ENCODE assay signal across 9 mouse cellular contexts in genomic region chr15:9455241-9455640, GRCm38 (mm10). TPM values are rescaled to one million over a fixed set of nuclear protein-coding genes. Genes with fewer than 3 reads are reported as not detected.
DNase-seq lines count a peak whose midpoint lies in the region; ATAC-seq and TF ChIP-seq lines count a peak whose summit lies in the region.
"Had no signal": no experiment of that assay in that cellular context is flagged by ENCODE, and none has a peak within 500 bp of the region (broad histone marks: within the 10 kb centered on the region; RNA-seq: fewer than 3 reads in every experiment).

No protein-coding gene starts in this region.

- no peak overlapping the region for H3K9ac ChIP-seq in forebrain, embryonic 16.5 days (replicated peaks; ENCODE audit: low read depth, low read length)
- no peak overlapping the region for H3K9ac ChIP-seq in intestine, postnatal 0 days (ENCODE audit: low read depth, low read length)
- H3K9ac ChIP-seq in liver, adult 2 months (ENCODE audit: low read depth, low read length): no peak overlapping the region

- H3K4me3 ChIP-seq in layer of hippocampus, adult 2 months: no peak overlapping the region
- H3K4me3 ChIP-seq in forebrain, embryonic 16.5 days (replicated peaks; ENCODE audit: low read length): no peak overlapping the region
- H3K4me3 ChIP-seq in intestine, postnatal 0 days (ENCODE audit: low read depth, low read length): no peak overlapping the region
- no peak overlapping the region for H3K4me3 ChIP-seq in liver, adult 2 months (ENCODE audit: insufficient read depth, low read depth, low read length)
- no peak overlapping the region for H3K4me3 ChIP-seq in thymus, adult 2 months (ENCODE audit: control insufficient read depth, insufficient read depth, low read length)
- H3K4me3 ChIP-seq: myocyte had no signal

- DNase-seq in layer of hippocampus, adult 2 months (ENCODE audit: low spot score in 2 of 2): peak; percentile 21 to 47
- no peak for DNase-seq in layer of hippocampus, postnatal 36 days
- peak; percentile 89 for DNase-seq in brain, embryonic 14.5 days (ENCODE audit: low read depth)
- DNase-seq in liver, adult 2 months (ENCODE audit: extremely low read depth, low read depth, low spot score): peak; percentile 54
- DNase-seq in thymus, adult 2 months: peak; percentile 33

- H3K36me3 ChIP-seq in forebrain, embryonic 16.5 days (ENCODE audit: control insufficient read depth, insufficient read depth): no peaks in the 10 kb centered on the region
- H3K36me3 ChIP-seq in intestine, postnatal 0 days (ENCODE audit: control insufficient read depth, insufficient read depth): no peaks in the 10 kb centered on the region
- no peaks in the 10 kb centered on the region for H3K36me3 ChIP-seq in liver, adult 2 months (ENCODE audit: control insufficient read depth, insufficient read depth, low read length)
- H3K36me3 ChIP-seq in thymus, adult 2 months (ENCODE audit: control insufficient read depth, insufficient read depth, low read length): no peaks in the 10 kb centered on the region

- no peaks in the 10 kb centered on the region for H3K9me3 ChIP-seq in forebrain, embryonic 16.5 days (ENCODE audit: control insufficient read depth, low read length)
- H3K9me3 ChIP-seq in intestine, postnatal 0 days (ENCODE audit: control insufficient read depth): no peaks in the 10 kb centered on the region

- no peaks in the 10 kb centered on the region for H3K79me2 ChIP-seq in liver, adult 2 months (ENCODE audit: control insufficient read depth, insufficient read depth, low read length)

- H3K27ac ChIP-seq in layer of hippocampus, adult 2 months: no peak overlapping the region
- H3K27ac ChIP-seq in forebrain, embryonic 16.5 days (ENCODE audit: low read length): no peak overlapping the region
- no peak overlapping the region for H3K27ac ChIP-seq in intestine, postnatal 0 days (ENCODE audit: low read depth, low read length)
- H3K27ac ChIP-seq in liver, adult 2 months (replicated peaks; ENCODE audit: insufficient read depth, low read depth, low read length): no peak overlapping the region
- no peak overlapping the region for H3K27ac ChIP-seq in thymus, adult 2 months (ENCODE audit: control insufficient read depth, insufficient read depth, low read length)

- 67% methylated on average over 4 of the region's 4 CpGs for WGBS in forebrain, embryonic 16.5 days
- WGBS in intestine, postnatal 0 days: 62% methylated on average over 4 of the region's 4 CpGs
- 61% methylated on average over 4 of the region's 4 CpGs for WGBS in liver, adult 2 months
- WGBS in thymus, adult 2 months: 53% methylated on average over 4 of the region's 4 CpGs

- no peak overlapping the region for H3K4me2 ChIP-seq in forebrain, embryonic 16.5 days (ENCODE audit: low read length)
- H3K4me2 ChIP-seq in intestine, postnatal 0 days (replicated peaks; ENCODE audit: low read depth): no peak overlapping the region

- no peak for TF ChIP-seq POLR2A in brain, embryonic 14.5 days (IDR thresholded peaks at IDR 0.05; ENCODE audit: borderline replicate concordance, extremely low read depth, insufficient read depth, insufficient read length, poor library complexity, severe bottlenecking)
- no peak for TF ChIP-seq POLR2A in liver, adult 2 months (IDR thresholded peaks at IDR 0.05; ENCODE audit: extremely low read depth, insufficient read depth, low read length)
- no peak for TF ChIP-seq POLR2A in thymus, adult 2 months (IDR thresholded peaks at IDR 0.05; ENCODE audit: control insufficient read depth, extremely low read depth, insufficient read depth, low read length, poor library complexity)

- TF ChIP-seq CTCF in layer of hippocampus, adult 2 months (conservative IDR thresholded peaks at IDR 0.05): peak; percentile 81
- TF ChIP-seq CTCF in brain, embryonic 14.5 days (IDR thresholded peaks at IDR 0.05; ENCODE audit: borderline replicate concordance, extremely low read depth, insufficient read depth, insufficient read length): peak; percentile 66; the same call in 1 of the 2 replicates
- peak; percentile 84 for TF ChIP-seq CTCF in intestine, postnatal 0 days (IDR thresholded peaks at IDR 0.05; ENCODE audit: low read depth)
- TF ChIP-seq CTCF in liver, adult 2 months (IDR thresholded peaks at IDR 0.05; ENCODE audit: low read depth, low read length): peak; percentile 55; the same call in 1 of the 2 replicates
- no peak for TF ChIP-seq CTCF in thymus, adult 2 months (IDR thresholded peaks at IDR 0.05; ENCODE audit: borderline replicate concordance, control insufficient read depth, extremely low read depth, insufficient read depth, low read length, poor library complexity)

- peak; percentile 94 for ATAC-seq in forebrain, embryonic 16.5 days
- no peak for ATAC-seq in intestine, postnatal 0 days
- peak; percentile 85 for ATAC-seq in monocyte, adult 5-6 weeks (replicated peaks; ENCODE audit: insufficient number of reproducible peaks, low FRiP score, low TSS enrichment, poor library complexity, severe bottlenecking)

- no peaks in the 10 kb centered on the region for H3K4me1 ChIP-seq in forebrain, embryonic 16.5 days (replicated peaks; ENCODE audit: control insufficient read depth, insufficient read depth, low read length)
- no peaks in the 10 kb centered on the region for H3K4me1 ChIP-seq in intestine, postnatal 0 days (replicated peaks; ENCODE audit: control insufficient read depth, insufficient read depth, low read length)
- H3K4me1 ChIP-seq in liver, adult 2 months (ENCODE audit: control insufficient read depth, insufficient read depth, low read length): no peaks in the 10 kb centered on the region
- no peaks in the 10 kb centered on the region for H3K4me1 ChIP-seq in thymus, adult 2 months (replicated peaks; ENCODE audit: control insufficient read depth, insufficient read depth, low read length)

- no peaks in the 10 kb centered on the region for H3K27me3 ChIP-seq in forebrain, embryonic 16.5 days (replicated peaks; ENCODE audit: control insufficient read depth, insufficient read depth, low read length)
- no peaks in the 10 kb centered on the region for H3K27me3 ChIP-seq in intestine, postnatal 0 days (replicated peaks; ENCODE audit: control insufficient read depth, insufficient read depth, low read length)
- no peaks in the 10 kb centered on the region for H3K27me3 ChIP-seq in liver, adult 2 months (ENCODE audit: control insufficient read depth, insufficient read depth, low read length)
- no peaks in the 10 kb centered on the region for H3K27me3 ChIP-seq in thymus, adult 2 months (ENCODE audit: control insufficient read depth, insufficient read depth, low read length)

RNA-seq across cellular contexts. Expression of gene Capsl, which starts 19.4 kb away (rescaled TPM):
- 1 to 10 TPM; 1.8 to 2.0 TPM for total RNA-seq in layer of hippocampus, adult 2 months (2021)
- 1 to 10 TPM; 1.7 to 3.1 TPM for total RNA-seq in layer of hippocampus, postnatal 36 days (2021)
- polyA plus RNA-seq in brain, embryonic 14.5 days (2012; rRNA removed): 1.4 and 1.8 TPM in 2 replicates
- 2.2 and 2.8 TPM in 2 replicates for polyA plus RNA-seq in forebrain, embryonic 16.5 days (2015; fragmentation: Nextera tagmentation; extraction: Ambion mirVana)
- polyA plus RNA-seq in intestine, postnatal 0 days (2015; fragmentation: Nextera tagmentation; extraction: Ambion mirVana): 2.4 and 2.5 TPM in 2 replicates
- total RNA-seq in liver, adult 2 months (2014; rRNA removed): 0.47 and 0.55 TPM in 2 replicates
- 0.10 TPM in 1 of 2 replicates, not detected in the other for polyA plus RNA-seq in liver, adult 2 months (2012; rRNA removed)
- total RNA-seq in monocyte, adult 5-6 weeks (2017): 0.87 to 3.1 TPM in 2 of 3 replicates, not detected in the other
- 0.66 and 0.89 TPM in 2 replicates for polyA plus RNA-seq in thymus, adult 2 months (2012; rRNA removed)
- polyA plus RNA-seq: myocyte had no signal

Comparison
In these comparisons a context has a peak if more than half of its experiments do, and no peak if none do; other contexts are left out.
1. DNase-seq: peak in layer of hippocampus, adult 2 months (2 of 2), brain, embryonic 14.5 days (single experiment), liver, adult 2 months (single experiment) and thymus, adult 2 months (single experiment); none in layer of hippocampus, postnatal 36 days (0 of 2).